In the genomic region with DNA sequence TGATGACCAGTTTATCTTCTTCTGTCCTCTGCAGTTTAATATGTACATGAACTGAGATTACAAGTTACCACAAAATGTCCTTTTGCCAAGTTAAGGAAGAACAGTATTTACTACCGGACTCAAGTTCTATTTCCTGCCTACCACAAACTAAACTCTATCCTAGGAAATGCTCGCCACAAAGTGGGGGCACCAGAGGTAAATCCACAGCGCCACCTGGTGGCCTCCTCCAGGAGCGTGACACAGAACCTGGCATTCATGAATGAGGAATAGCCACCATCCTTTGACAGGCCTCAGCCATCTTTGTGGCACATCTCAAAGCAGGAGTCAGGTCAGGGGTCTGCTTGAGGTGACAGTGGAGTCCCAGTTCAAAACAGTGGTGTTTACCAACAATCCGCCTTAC, we compare ENCODE assay signal across 9 mouse cellular contexts. TPM values are rescaled to one million over a fixed set of nuclear protein-coding genes. Genes with fewer than 3 reads are reported as not detected.
A peak's percentile ranks its signal among the peaks of the same experiment; 100 is the strongest.
DNase-seq lines count a peak whose midpoint lies in the region; ATAC-seq and TF ChIP-seq lines count a peak whose summit lies in the region.
"Had no signal": no experiment of that assay in that cellular context is flagged by ENCODE, and none has a peak within 500 bp of the region (broad histone marks: within the 10 kb centered on the region; RNA-seq: fewer than 3 reads in every experiment).

No protein-coding gene starts in this region.

- whole genome bisulfite sequencing in bone marrow, adult 2 months, result 18% methylated on average over 5 of the region's 5 CpGs
- WGBS in embryonic facial prominence, embryonic 15.5 days, result 21% methylated on average over 5 of the region's 5 CpGs
- WGBS in heart, embryonic 12.5 days, result 18% methylated on average over 5 of the region's 5 CpGs
- 25% methylated on average over 5 of the region's 5 CpGs for WGBS in olfactory bulb, adult 2 months

- TF ChIP-seq POLR2A in ES-Bruce4 (IDR thresholded peaks at IDR 0.05; ENCODE audit: insufficient read depth, low read length), result no peak
- no peak for TF ChIP-seq POLR2A in bone marrow, adult 2 months (IDR thresholded peaks at IDR 0.05; ENCODE audit: borderline replicate concordance, control insufficient read depth, low read depth, low read length)
- TF ChIP-seq POLR2A in olfactory bulb, adult 2 months (IDR thresholded peaks at IDR 0.05; ENCODE audit: insufficient read depth, low read depth, low read length), result no peak

- TF ChIP-seq EP300 in ES-Bruce4 (IDR thresholded peaks at IDR 0.05; ENCODE audit: insufficient read depth, low read depth, low read length), result no peak

- H3K4me3 ChIP-seq in ES-Bruce4 (ENCODE audit: low read depth, low read length), result no peak overlapping the region
- no peak overlapping the region for H3K4me3 ChIP-seq in bone marrow, adult 2 months (replicated peaks; ENCODE audit: control insufficient read depth, low read depth, low read length)
- no peak overlapping the region for H3K4me3 ChIP-seq in embryonic facial prominence, embryonic 15.5 days (replicated peaks)
- H3K4me3 ChIP-seq in heart, embryonic 12.5 days, result no peak overlapping the region
- no peak overlapping the region for H3K4me3 ChIP-seq in olfactory bulb, adult 2 months (ENCODE audit: insufficient read depth, low read depth, low read length)
- H3K4me3 ChIP-seq: limb, embryonic 13.5 days had no signal

- DNase-seq in kidney, postnatal 36 days, result peak; percentile 62 to 87
- DNase-seq in lung, adult 18-20 months, result peak; percentile 44 to 64
- DNase-seq in thymus, postnatal 0 days (ENCODE audit: low spot score), result peak; percentile 82

- H3K27ac ChIP-seq in ES-Bruce4 (ENCODE audit: insufficient read depth, low read length), result no peak overlapping the region
- H3K27ac ChIP-seq in bone marrow, adult 2 months (ENCODE audit: control insufficient read depth, insufficient read depth, low read depth, low read length, poor library complexity), result no peak overlapping the region
- no peak overlapping the region for H3K27ac ChIP-seq in embryonic facial prominence, embryonic 15.5 days (replicated peaks)
- H3K27ac ChIP-seq in heart, embryonic 12.5 days (ENCODE audit: poor library complexity, severe bottlenecking), result no peak overlapping the region
- no peak overlapping the region for H3K27ac ChIP-seq in olfactory bulb, adult 2 months (ENCODE audit: insufficient read depth, low read depth, low read length)
- H3K27ac ChIP-seq: limb, embryonic 13.5 days had no signal

- no peaks in the 10 kb centered on the region for H3K4me1 ChIP-seq in ES-Bruce4 (ENCODE audit: control insufficient read depth, insufficient read depth, low read length)
- no peaks in the 10 kb centered on the region for H3K4me1 ChIP-seq in bone marrow, adult 2 months (ENCODE audit: control insufficient read depth, insufficient read depth, low read length)
- no peaks in the 10 kb centered on the region for H3K4me1 ChIP-seq in embryonic facial prominence, embryonic 15.5 days
- H3K4me1 ChIP-seq in heart, embryonic 12.5 days (replicated peaks), result peaks cover 3% of the 10 kb centered on the region
- no peaks in the 10 kb centered on the region for H3K4me1 ChIP-seq in olfactory bulb, adult 2 months (ENCODE audit: control insufficient read depth, insufficient read depth, low read length)
- H3K4me1 ChIP-seq: limb, embryonic 13.5 days had no signal

- H3K36me3 ChIP-seq in ES-Bruce4 (ENCODE audit: control insufficient read depth, insufficient read depth, low read length, poor library complexity, severe bottlenecking), result peaks cover 28% of the 10 kb centered on the region
- H3K36me3 ChIP-seq in embryonic facial prominence, embryonic 15.5 days, result peaks cover 30% of the 10 kb centered on the region
- peaks cover 34% of the 10 kb centered on the region for H3K36me3 ChIP-seq in heart, embryonic 12.5 days

- H3K9me3 ChIP-seq in ES-Bruce4 (replicated peaks; ENCODE audit: control insufficient read depth, insufficient read depth, low read length, poor library complexity, severe bottlenecking), result no peaks in the 10 kb centered on the region
- H3K9me3 ChIP-seq in embryonic facial prominence, embryonic 15.5 days (replicated peaks), result no peaks in the 10 kb centered on the region
- H3K9me3 ChIP-seq in heart, embryonic 12.5 days (replicated peaks), result no peaks in the 10 kb centered on the region
- H3K9me3 ChIP-seq: limb, embryonic 13.5 days had no signal

- no peak overlapping the region for H3K4me2 ChIP-seq in embryonic facial prominence, embryonic 15.5 days (replicated peaks)
- H3K4me2 ChIP-seq in heart, embryonic 12.5 days, result no peak overlapping the region
- H3K4me2 ChIP-seq: limb, embryonic 13.5 days had no signal

- ATAC-seq in embryonic facial prominence, embryonic 15.5 days (ENCODE audit: insufficient number of reproducible peaks, low FRiP score, low TSS enrichment, low read depth), result 0 out of 2 replicates have a peak, but pooled peaks have one; percentile 29
- 0 out of 2 replicates have a peak, but pooled peaks have one; percentile 39 for ATAC-seq in heart, embryonic 12.5 days (ENCODE audit: insufficient number of reproducible peaks, low FRiP score)

- peak; percentile 94 for TF ChIP-seq CTCF in ES-Bruce4 (IDR thresholded peaks at IDR 0.05; ENCODE audit: low read depth, low read length)
- peak; percentile 95 for TF ChIP-seq CTCF in bone marrow, adult 2 months (IDR thresholded peaks at IDR 0.05; ENCODE audit: control insufficient read depth, insufficient read depth, low read length)
- TF ChIP-seq CTCF in olfactory bulb, adult 2 months (IDR thresholded peaks at IDR 0.05; ENCODE audit: insufficient read depth, low read depth, low read length), result peak; percentile 86

- H3K27me3 ChIP-seq in ES-Bruce4 (ENCODE audit: control insufficient read depth, insufficient read depth, low read length, poor library complexity, severe bottlenecking), result no peaks in the 10 kb centered on the region
- no peaks in the 10 kb centered on the region for H3K27me3 ChIP-seq in embryonic facial prominence, embryonic 15.5 days
- H3K27me3 ChIP-seq in heart, embryonic 12.5 days (replicated peaks), result no peaks in the 10 kb centered on the region
- H3K27me3 ChIP-seq: limb, embryonic 13.5 days had no signal

- no peak overlapping the region for H3K9ac ChIP-seq in ES-Bruce4 (ENCODE audit: low read depth, poor library complexity, severe bottlenecking)
- no peak overlapping the region for H3K9ac ChIP-seq in embryonic facial prominence, embryonic 15.5 days
- H3K9ac ChIP-seq in heart, embryonic 12.5 days, result no peak overlapping the region
- H3K9ac ChIP-seq: limb, embryonic 13.5 days had no signal

RNA-seq across cellular contexts. Expression of gene Psmb1, which starts 31.9 kb away (rescaled TPM):
- 195 and 199 TPM in 2 replicates for polyA plus RNA-seq in ES-Bruce4 (2011; ENCODE audit: insufficient read depth, insufficient read length, low read depth, missing spikeins)
- polyA plus RNA-seq in bone marrow, adult 2 months (2011; ENCODE audit: insufficient read depth, insufficient read length, low replicate concordance, missing spikeins), result 146 and 240 TPM in 2 replicates
- 235 and 236 TPM in 2 replicates for polyA plus RNA-seq in embryonic facial prominence, embryonic 15.5 days (2015; fragmentation: Nextera tagmentation; extraction: Ambion mirVana)
- polyA plus RNA-seq in heart, embryonic 12.5 days (2016; fragmentation: Nextera tagmentation; extraction: Ambion mirVana), result 199 and 201 TPM in 2 replicates
- polyA plus RNA-seq in olfactory bulb, adult 2 months (2012; ENCODE audit: insufficient read depth, insufficient read length, low replicate concordance, missing spikeins), result not detected in 2 replicates
- 334 and 336 TPM in 2 replicates for polyA plus RNA-seq in thymus, postnatal 0 days (2015; fragmentation: Nextera tagmentation; extraction: Ambion mirVana)

RNA-seq across cellular contexts. Expression of gene Tbp, which starts 32.0 kb away (rescaled TPM):
- polyA plus RNA-seq in ES-Bruce4 (2011; ENCODE audit: insufficient read depth, insufficient read length, low read depth, missing spikeins), result 55.5 and 64.7 TPM in 2 replicates
- 14.0 and 15.6 TPM in 2 replicates for polyA plus RNA-seq in bone marrow, adult 2 months (2011; ENCODE audit: insufficient read depth, insufficient read length, low replicate concordance, missing spikeins)
- polyA plus RNA-seq in embryonic facial prominence, embryonic 15.5 days (2015; fragmentation: Nextera tagmentation; extraction: Ambion mirVana), result 44.7 and 52.5 TPM in 2 replicates
- polyA plus RNA-seq in heart, embryonic 12.5 days (2016; fragmentation: Nextera tagmentation; extraction: Ambion mirVana), result 26.6 and 29.2 TPM in 2 replicates
- 474 TPM in 1 of 2 replicates, not detected in the other for polyA plus RNA-seq in olfactory bulb, adult 2 months (2012; ENCODE audit: insufficient read depth, insufficient read length, low replicate concordance, missing spikeins)
- polyA plus RNA-seq in thymus, postnatal 0 days (2015; fragmentation: Nextera tagmentation; extraction: Ambion mirVana), result 49.9 and 51.9 TPM in 2 replicates

RNA-seq across cellular contexts. Expression of gene Pdcd2, which starts 59.4 kb away (rescaled TPM):
- polyA plus RNA-seq in ES-Bruce4 (2011; ENCODE audit: insufficient read depth, insufficient read length, low read depth, missing spikeins), result 39.2 and 62.0 TPM in 2 replicates
- polyA plus RNA-seq in bone marrow, adult 2 months (2011; ENCODE audit: insufficient read depth, insufficient read length, low replicate concordance, missing spikeins), result 15.7 and 39.6 TPM in 2 replicates
- 43.1 and 44.9 TPM in 2 replicates for polyA plus RNA-seq in embryonic facial prominence, embryonic 15.5 days (2015; fragmentation: Nextera tagmentation; extraction: Ambion mirVana)
- 31.1 and 32.6 TPM in 2 replicates for polyA plus RNA-seq in heart, embryonic 12.5 days (2016; fragmentation: Nextera tagmentation; extraction: Ambion mirVana)
- not detected in 2 replicates for polyA plus RNA-seq in olfactory bulb, adult 2 months (2012; ENCODE audit: insufficient read depth, insufficient read length, low replicate concordance, missing spikeins)
- polyA plus RNA-seq in thymus, postnatal 0 days (2015; fragmentation: Nextera tagmentation; extraction: Ambion mirVana), result 82.9 and 94.9 TPM in 2 replicates

Comparison
In these comparisons a context has a peak if more than half of its experiments do, and no peak if none do; other contexts are left out.
1. RNA of gene Pdcd2, which starts 59.4 kb away (polyA plus RNA-seq): 82.9 to 94.9 TPM in thymus, postnatal 0 days, 39.2 to 62.0 TPM in ES-Bruce4, 43.1 to 44.9 TPM in embryonic facial prominence, embryonic 15.5 days, 15.7 to 39.6 TPM in bone marrow, adult 2 months and 31.1 to 32.6 TPM in heart, embryonic 12.5 days; not detected in olfactory bulb, adult 2 months; every median in the first group is over 10 times any median in the second.
2. Peak in every context shown above with its lines, with median percentiles within 50 percentile points of each other: CTCF ChIP-seq and DNase-seq.